ENCODE assay signal across 23 mouse cellular contexts in the genomic region with DNA sequence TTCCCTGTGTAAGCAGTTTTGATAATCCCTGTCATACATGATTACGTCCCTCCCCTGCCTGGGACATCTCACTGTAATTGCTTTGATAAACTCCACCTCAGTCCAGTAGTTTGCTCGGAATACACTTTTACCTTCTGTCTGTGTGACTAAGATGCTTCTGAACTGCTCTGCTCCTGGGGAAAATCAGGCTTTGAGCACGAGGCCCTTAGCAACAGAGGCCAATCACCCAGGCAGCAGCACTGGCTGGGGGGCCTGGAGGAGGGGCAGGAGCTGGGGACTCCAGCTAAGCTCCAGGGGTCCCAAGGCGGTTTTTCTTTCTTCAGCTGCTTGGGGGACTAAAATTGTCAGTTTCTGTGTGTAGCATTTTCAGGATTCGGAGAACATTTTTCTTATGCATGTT. TPM values are rescaled to one million over a fixed set of nuclear protein-coding genes. Genes with fewer than 3 reads are reported as not detected.
DNase-seq lines count a peak whose midpoint lies in the region; ATAC-seq and TF ChIP-seq lines count a peak whose summit lies in the region.
"Had no signal": no experiment of that assay in that cellular context is flagged by ENCODE, and none has a peak within 500 bp of the region (broad histone marks: within the 10 kb centered on the region; RNA-seq: fewer than 3 reads in every experiment).

No protein-coding gene starts in this region.

- 31% methylated on average over 5 of the region's 5 CpGs for WGBS in hindbrain, embryonic 13.5 days
- WGBS in hindbrain, postnatal 0 days, result 36% methylated on average over 5 of the region's 5 CpGs
- 31% methylated on average over 5 of the region's 5 CpGs for WGBS in hindbrain, embryonic 16.5 days
- 30% methylated on average over 5 of the region's 5 CpGs for WGBS in midbrain, embryonic 12.5 days
- 31% methylated on average over 5 of the region's 5 CpGs for WGBS in midbrain, embryonic 16.5 days

- DNase-seq in hindbrain, postnatal 0 days (ENCODE audit: low spot score), result no peak
- no peak for DNase-seq in cerebellum, postnatal 4 days (ENCODE audit: low spot score in 2 of 2)
- DNase-seq in kidney, postnatal 4 days, result no peak
- no peak for DNase-seq in left cerebral cortex, adult 8-10 months (ENCODE audit: low spot score in 2 of 2)
- DNase-seq: adrenal gland, postnatal 14 days; cerebellum, adult 18-20 months; cerebellum, adult 9-11 months; cerebellum, postnatal 36 days; gastrocnemius, postnatal 14 days; heart, adult 2 months; heart, postnatal 14 days had no signal

- 0 out of 2 replicates have a peak overlapping the region, but pooled peaks have one; percentile 9 for H3K9ac ChIP-seq in hindbrain, embryonic 13.5 days
- H3K9ac ChIP-seq in hindbrain, postnatal 0 days (replicated peaks; ENCODE audit: low read length), result no peak overlapping the region
- no peak overlapping the region for H3K9ac ChIP-seq in hindbrain, embryonic 16.5 days (ENCODE audit: low read depth, low read length)
- H3K9ac ChIP-seq in midbrain, embryonic 12.5 days (replicated peaks), result no peak overlapping the region
- H3K9ac ChIP-seq in midbrain, embryonic 16.5 days (ENCODE audit: low read depth, low read length), result no peak overlapping the region
- H3K9ac ChIP-seq: forebrain, embryonic 15.5 days; heart, embryonic 15.5 days had no signal

- H3K4me3 ChIP-seq in hindbrain, embryonic 13.5 days, result no peak overlapping the region
- H3K4me3 ChIP-seq in hindbrain, postnatal 0 days (ENCODE audit: low read length), result no peak overlapping the region
- no peak overlapping the region for H3K4me3 ChIP-seq in hindbrain, embryonic 16.5 days (ENCODE audit: low read length)
- no peak overlapping the region for H3K4me3 ChIP-seq in midbrain, embryonic 12.5 days
- no peak overlapping the region for H3K4me3 ChIP-seq in midbrain, embryonic 16.5 days (ENCODE audit: low read depth, low read length)
- H3K4me3 ChIP-seq: embryonic facial prominence, embryonic 10.5 days; forebrain, embryonic 15.5 days; heart, adult 2 months; heart, embryonic 15.5 days had no signal

- H3K9me3 ChIP-seq in hindbrain, embryonic 13.5 days, result no peaks in the 10 kb centered on the region
- no peaks in the 10 kb centered on the region for H3K9me3 ChIP-seq in hindbrain, postnatal 0 days (ENCODE audit: low read length)
- no peaks in the 10 kb centered on the region for H3K9me3 ChIP-seq in hindbrain, embryonic 16.5 days (ENCODE audit: control insufficient read depth, low read length)
- no peaks in the 10 kb centered on the region for H3K9me3 ChIP-seq in midbrain, embryonic 12.5 days
- H3K9me3 ChIP-seq in midbrain, embryonic 16.5 days (replicated peaks; ENCODE audit: control insufficient read depth, low read length, poor library complexity, severe bottlenecking), result no peaks in the 10 kb centered on the region
- H3K9me3 ChIP-seq: embryonic facial prominence, embryonic 10.5 days; forebrain, embryonic 15.5 days; heart, embryonic 15.5 days had no signal

- no peak for TF ChIP-seq CTCF in hindbrain, postnatal 0 days (IDR thresholded peaks at IDR 0.05; ENCODE audit: low read depth)

- H3K36me3 ChIP-seq in hindbrain, embryonic 13.5 days, result no peaks in the 10 kb centered on the region
- no peaks in the 10 kb centered on the region for H3K36me3 ChIP-seq in hindbrain, postnatal 0 days (ENCODE audit: insufficient read depth, low read length)
- H3K36me3 ChIP-seq in hindbrain, embryonic 16.5 days (ENCODE audit: control insufficient read depth, insufficient read depth, low read length), result no peaks in the 10 kb centered on the region
- H3K36me3 ChIP-seq in midbrain, embryonic 12.5 days, result no peaks in the 10 kb centered on the region
- H3K36me3 ChIP-seq in midbrain, embryonic 16.5 days (ENCODE audit: control insufficient read depth, insufficient read depth, low read length), result no peaks in the 10 kb centered on the region
- H3K36me3 ChIP-seq: embryonic facial prominence, embryonic 10.5 days; forebrain, embryonic 15.5 days; heart, embryonic 15.5 days had no signal

- H3K4me1 ChIP-seq in hindbrain, embryonic 13.5 days (replicated peaks), result peaks cover 47% of the 10 kb centered on the region
- H3K4me1 ChIP-seq in hindbrain, postnatal 0 days (ENCODE audit: insufficient read depth, low read length), result peaks cover 7% of the 10 kb centered on the region; the same call in 1 of the 2 replicates
- peaks cover 19% of the 10 kb centered on the region for H3K4me1 ChIP-seq in hindbrain, embryonic 16.5 days (ENCODE audit: control insufficient read depth, insufficient read depth, low read depth, low read length)
- peaks cover 36% of the 10 kb centered on the region for H3K4me1 ChIP-seq in midbrain, embryonic 12.5 days
- H3K4me1 ChIP-seq in midbrain, embryonic 16.5 days (ENCODE audit: control insufficient read depth, insufficient read depth, low read length), result peaks cover 42% of the 10 kb centered on the region

- H3K4me2 ChIP-seq in hindbrain, embryonic 13.5 days, result no peak overlapping the region
- H3K4me2 ChIP-seq in hindbrain, postnatal 0 days (ENCODE audit: low read depth, low read length), result no peak overlapping the region
- no peak overlapping the region for H3K4me2 ChIP-seq in hindbrain, embryonic 16.5 days (ENCODE audit: low read length)
- no peak overlapping the region for H3K4me2 ChIP-seq in midbrain, embryonic 12.5 days (replicated peaks)
- H3K4me2 ChIP-seq in midbrain, embryonic 16.5 days (ENCODE audit: low read length), result no peak overlapping the region
- H3K4me2 ChIP-seq: forebrain, embryonic 15.5 days; heart, embryonic 11.5 days; heart, embryonic 15.5 days had no signal

- ATAC-seq in hindbrain, embryonic 13.5 days (ENCODE audit: low FRiP score), result no peak
- ATAC-seq in hindbrain, postnatal 0 days, result no peak
- ATAC-seq in hindbrain, embryonic 16.5 days, result peak; percentile 41; the same call in 1 of the 2 replicates
- no peak for ATAC-seq in midbrain, embryonic 12.5 days (ENCODE audit: low FRiP score, low read depth)
- peak; percentile 49; the same call in 1 of the 2 replicates for ATAC-seq in midbrain, embryonic 16.5 days
- ATAC-seq: activated CD4-positive, CD25-positive, alpha-beta regulatory T cell, adult 4 months; forebrain, embryonic 15.5 days; inflammation-experienced regulatory T-cells, adult 6 months; Patski had no signal

- peaks cover 3% of the 10 kb centered on the region for H3K27me3 ChIP-seq in hindbrain, embryonic 13.5 days
- H3K27me3 ChIP-seq in hindbrain, postnatal 0 days (ENCODE audit: insufficient read depth, low read length), result no peaks in the 10 kb centered on the region
- H3K27me3 ChIP-seq in hindbrain, embryonic 16.5 days (replicated peaks; ENCODE audit: control insufficient read depth, insufficient read depth, low read length), result no peaks in the 10 kb centered on the region
- H3K27me3 ChIP-seq in midbrain, embryonic 12.5 days, result peaks cover 3% of the 10 kb centered on the region; the same call in 1 of the 2 replicates
- no peaks in the 10 kb centered on the region; the same call in 1 of the 2 replicates for H3K27me3 ChIP-seq in midbrain, embryonic 16.5 days (ENCODE audit: control insufficient read depth, insufficient read depth, low read depth, low read length)
- H3K27me3 ChIP-seq: CH12.LX; forebrain, embryonic 15.5 days; heart, embryonic 15.5 days had no signal

- H3K27ac ChIP-seq in hindbrain, embryonic 13.5 days, result no peak overlapping the region; the same call in 1 of the 2 replicates
- no peak overlapping the region for H3K27ac ChIP-seq in hindbrain, postnatal 0 days
- no peak overlapping the region for H3K27ac ChIP-seq in hindbrain, embryonic 16.5 days (ENCODE audit: low read depth, low read length)
- peak overlapping the region; percentile 60 for H3K27ac ChIP-seq in midbrain, embryonic 12.5 days (replicated peaks)
- peak overlapping the region; percentile 53 for H3K27ac ChIP-seq in midbrain, embryonic 16.5 days (ENCODE audit: low read length)
- H3K27ac ChIP-seq: embryonic facial prominence, embryonic 10.5 days; forebrain, embryonic 15.5 days; heart, adult 2 months; heart, embryonic 15.5 days had no signal

RNA-seq across cellular contexts. Expression of a gene that starts 32.0 kb away (rescaled TPM):
- polyA plus RNA-seq in hindbrain, embryonic 13.5 days (2015; fragmentation: Nextera tagmentation; extraction: Ambion mirVana), result 18.1 and 25.0 TPM in 2 replicates
- total RNA-seq in hindbrain, postnatal 0 days (2014; rRNA removed), result 27.5 and 30.0 TPM in 2 replicates
- polyA plus RNA-seq in hindbrain, postnatal 0 days (2015; fragmentation: Nextera tagmentation; extraction: Ambion mirVana), result 57.2 and 59.4 TPM in 2 replicates
- polyA plus RNA-seq in hindbrain, embryonic 16.5 days (2015; fragmentation: Nextera tagmentation; extraction: Ambion mirVana), result 38.3 and 40.0 TPM in 2 replicates
- 6.9 and 8.9 TPM in 2 replicates for polyA plus RNA-seq in midbrain, embryonic 12.5 days (2016; fragmentation: Nextera tagmentation; extraction: Ambion mirVana)
- 43.6 and 52.5 TPM in 2 replicates for polyA plus RNA-seq in midbrain, embryonic 16.5 days (2015; fragmentation: Nextera tagmentation; extraction: Ambion mirVana)
- 10 to 100 TPM; 63.5 to 74.1 (median 72.9) TPM for total RNA-seq in left cerebral cortex, adult 8-10 months (2022)

Comparison
In these comparisons a context has a peak if more than half of its experiments do, and no peak if none do; other contexts are left out.
1. ATAC-seq: peak in hindbrain, embryonic 16.5 days (single experiment) and midbrain, embryonic 16.5 days (single experiment); none in hindbrain, embryonic 13.5 days (single experiment), hindbrain, postnatal 0 days (single experiment) and midbrain, embryonic 12.5 days (single experiment).
2. H3K27ac ChIP-seq: peak in midbrain, embryonic 12.5 days (single experiment) and midbrain, embryonic 16.5 days (single experiment); none in hindbrain, embryonic 13.5 days (single experiment), hindbrain, postnatal 0 days (single experiment) and hindbrain, embryonic 16.5 days (single experiment).